Mouse (Mus musculus): Measurements from ENCODE around the gene Lat2. TPM values are rescaled to one million over a fixed set of nuclear protein-coding genes. Genes with fewer than 3 reads are reported as not detected.

The Lat2 gene
- polyA plus RNA-seq (2017; shearing (Covaris generic)): 2.8 TPM

DNA sequence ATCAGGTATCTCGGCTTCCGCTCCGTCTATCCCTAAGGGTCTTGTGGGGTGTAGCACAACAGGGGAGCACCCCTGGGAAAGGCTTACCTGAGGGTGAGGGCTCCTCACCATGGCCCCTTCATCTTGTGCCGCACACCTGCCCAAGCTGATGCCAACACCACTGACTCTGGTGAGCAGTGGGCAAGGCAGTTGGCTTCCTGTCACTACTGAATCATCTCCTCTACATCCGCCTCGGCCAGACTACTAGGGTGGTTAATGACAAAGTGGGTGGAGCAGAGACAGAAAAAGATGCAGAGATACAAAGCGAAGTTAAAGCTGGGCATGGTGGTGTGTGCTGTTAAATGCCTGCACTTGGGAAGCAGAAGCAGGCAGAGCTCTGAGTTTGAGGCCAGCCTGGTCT, at the start of gene Lat2:
TSS of gene Lat2 (minus strand) at position 224 of the 400 bp plus-strand sequence.

DNA sequence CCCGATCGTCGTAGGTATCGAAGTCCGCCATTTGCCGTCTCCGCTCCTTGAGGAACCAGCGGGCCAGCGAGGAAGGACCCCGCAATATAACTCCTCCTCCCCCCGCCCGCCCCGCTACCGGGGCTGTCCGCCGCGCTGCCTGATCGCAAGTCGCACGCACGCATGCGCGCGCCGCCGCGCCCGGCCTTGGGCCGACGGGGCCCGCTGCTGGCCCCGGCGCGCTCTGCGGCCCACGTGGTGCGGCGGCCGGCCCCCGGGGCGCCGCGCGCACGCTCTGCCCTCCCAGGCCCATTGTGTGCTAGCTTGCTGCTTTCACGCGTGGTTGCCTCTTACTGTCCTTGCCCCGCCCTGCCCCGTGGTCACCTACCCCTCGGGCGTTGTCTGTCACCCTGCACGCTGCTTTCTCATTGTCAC, 24.5 kb upstream of the Lat2 start, which contains the start of gene Eif4h:
TSS of gene Eif4h (minus strand) at position 222 of the 414 bp plus-strand sequence.

DNA sequence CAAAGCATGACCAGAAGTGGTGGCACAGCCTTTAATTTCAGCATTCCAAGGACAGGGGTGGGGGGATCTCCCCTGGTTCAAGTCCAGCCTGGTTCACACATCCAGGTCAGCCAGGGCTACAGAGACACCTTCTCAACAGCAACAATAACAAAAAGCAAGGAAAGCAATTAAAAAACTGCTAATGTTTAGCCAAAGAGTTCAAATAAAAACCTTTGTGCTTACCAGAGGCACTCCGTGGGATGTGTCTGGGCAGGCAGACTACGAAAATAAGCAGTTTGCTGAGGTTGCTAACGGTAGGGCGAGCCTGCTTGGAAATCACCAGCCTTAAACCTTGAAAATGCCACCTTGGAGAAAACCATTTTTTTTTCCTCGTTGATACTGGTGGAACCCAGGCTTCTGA, 33.7 kb downstream of the Lat2 start, which contains the start of gene Rfc2:
TSS of gene Rfc2 (plus strand) at position 221 of the 400 bp plus-strand sequence.

DNA sequence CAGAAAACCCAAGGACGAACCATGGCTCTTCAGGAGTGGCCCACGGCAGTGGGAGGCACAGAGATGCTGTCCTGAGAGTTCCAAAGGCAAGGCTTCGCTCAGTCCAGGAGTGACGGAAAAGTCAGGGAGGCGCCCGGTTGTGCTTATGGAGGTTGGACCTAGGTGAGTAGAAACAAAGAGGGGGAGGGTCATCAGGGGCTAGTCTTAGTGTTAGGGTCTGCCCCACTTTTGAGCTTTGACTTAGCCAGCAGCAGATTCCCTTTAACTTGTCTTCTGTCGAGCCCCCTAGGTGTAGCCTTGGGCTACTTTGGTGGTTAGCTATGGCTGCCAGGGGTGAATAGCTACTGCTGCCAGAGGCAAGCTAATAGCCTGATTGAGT, 54.8 kb downstream of the Lat2 start, which contains the start of gene Syna:
TSS of gene Syna (minus strand) at position 101 of the 379 bp plus-strand sequence.

DNA sequence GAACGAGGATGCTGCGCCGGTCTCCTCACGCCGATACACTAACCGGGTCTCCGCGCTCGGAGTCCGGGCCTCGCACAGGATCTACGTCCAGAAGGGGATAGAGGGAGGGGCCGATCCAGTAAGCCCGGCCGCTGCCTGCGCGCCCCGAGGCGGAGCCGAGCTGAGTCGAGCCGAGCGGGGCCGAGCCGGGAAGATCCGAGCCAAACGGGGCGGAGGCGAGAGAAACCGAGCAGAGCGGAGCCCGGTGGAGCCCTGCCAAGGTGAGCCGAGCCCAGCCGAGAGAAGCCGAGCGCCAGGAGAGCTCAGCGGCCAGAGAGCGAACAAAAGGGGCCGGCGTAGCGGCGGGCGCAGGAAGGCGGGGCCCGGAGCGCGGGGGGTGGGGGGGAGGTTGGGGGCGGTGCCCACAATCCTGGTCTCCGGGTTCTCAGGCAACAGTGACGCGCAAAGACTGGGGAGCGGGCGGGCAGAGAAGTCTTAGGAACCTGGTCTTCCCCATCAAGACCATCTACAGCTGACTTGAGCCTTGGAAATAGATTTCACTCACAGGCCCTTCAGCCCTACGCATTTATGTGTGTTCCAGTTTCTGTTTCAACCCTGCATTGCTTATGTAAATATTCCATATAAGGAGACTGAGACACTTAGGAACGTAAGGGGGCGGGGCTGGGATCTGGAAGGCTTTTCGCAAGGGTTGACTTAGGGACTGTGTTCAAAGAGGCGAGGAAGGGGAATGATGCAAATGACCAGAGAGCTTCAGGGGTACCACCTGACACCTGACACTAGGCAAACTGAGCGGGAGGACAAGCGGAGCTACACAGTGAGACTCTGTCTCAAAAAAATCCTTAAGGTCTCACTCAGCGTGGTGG, 62.5 kb downstream of the Lat2 start, which contains the start of gene Clip2:
TSS of gene Clip2 (minus strand) at position 325 of the 863 bp plus-strand sequence.

Other genes starting within 250 kb of the Lat2 start
- gene Gtf2ird1, start 158.3 kb downstream of the Lat2 start, polyA plus RNA-seq (2017; shearing (Covaris generic)): 9.2 TPM
- 2.2 TPM for gene Clip2, start 62.6 kb downstream of the Lat2 start, polyA plus RNA-seq (2017; shearing (Covaris generic))
- gene Syna, start 54.9 kb downstream of the Lat2 start, polyA plus RNA-seq (2017; shearing (Covaris generic)): not detected
- 184 TPM for gene Rfc2, start 33.7 kb downstream of the Lat2 start, polyA plus RNA-seq (2017; shearing (Covaris generic))
- gene Eif4h, start 24.5 kb upstream of the Lat2 start, polyA plus RNA-seq (2017; shearing (Covaris generic)): 306 TPM
- 10.7 TPM for gene Limk1, start 73.6 kb upstream of the Lat2 start, polyA plus RNA-seq (2017; shearing (Covaris generic))
- not detected for gene Eln, start 132.3 kb upstream of the Lat2 start, polyA plus RNA-seq (2017; shearing (Covaris generic))

Data from activated CD4-positive, CD25-positive, alpha-beta regulatory T cell, adult 9 weeks (primary cell).